Mouse (Mus musculus): ENCODE measurements around the gene Dag1. TPM values are rescaled to one million over a fixed set of nuclear protein-coding genes. Genes with fewer than 3 reads are reported as not detected.

Gene Dag1
- polyA plus RNA-seq, 1 experiment: 58.1 TPM

DNA sequence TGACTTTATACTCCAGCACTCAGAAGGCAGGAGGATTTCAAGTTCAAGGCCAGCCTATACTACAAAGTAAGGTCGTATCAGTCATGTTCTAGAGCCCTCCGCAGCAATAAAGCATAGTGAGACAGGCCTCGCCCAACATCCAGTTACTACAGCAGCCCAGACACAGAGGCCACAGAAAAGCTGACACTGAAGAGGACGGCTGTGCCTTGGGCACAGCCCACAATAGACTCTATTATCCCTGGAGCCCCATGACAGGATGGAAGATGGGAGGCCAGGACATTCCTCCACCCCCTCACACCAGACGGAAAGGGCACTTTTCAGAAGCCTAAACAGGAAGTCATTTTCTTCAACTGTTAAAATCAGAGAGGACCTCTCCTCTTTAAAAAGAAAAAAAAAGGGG is 14.8 kb downstream of the Dag1 start:
- TF ChIP-seq POLR2A (IDR thresholded peaks at IDR 0.05; ENCODE audit: borderline replicate concordance, extremely low read depth, insufficient read depth, insufficient read length, poor library complexity, severe bottlenecking) (no peak), CTCF (IDR thresholded peaks at IDR 0.05; ENCODE audit: borderline replicate concordance, extremely low read depth, insufficient read depth, insufficient read length) (no peak)
- DNase-seq (ENCODE audit: low read depth): no peak

- DNase-seq (ENCODE audit: low read depth): peak; percentile 33
- TF ChIP-seq CTCF (IDR thresholded peaks at IDR 0.05; ENCODE audit: borderline replicate concordance, extremely low read depth, insufficient read depth, insufficient read length): peak; percentile 35; the same call in 1 of the 2 replicates
- no peak for TF ChIP-seq POLR2A (IDR thresholded peaks at IDR 0.05; ENCODE audit: borderline replicate concordance, extremely low read depth, insufficient read depth, insufficient read length, poor library complexity, severe bottlenecking)
These were observed 18.8 kb downstream of the Dag1 start for GRCm38 (mm10) chr9:108244984-108245383.

DNA sequence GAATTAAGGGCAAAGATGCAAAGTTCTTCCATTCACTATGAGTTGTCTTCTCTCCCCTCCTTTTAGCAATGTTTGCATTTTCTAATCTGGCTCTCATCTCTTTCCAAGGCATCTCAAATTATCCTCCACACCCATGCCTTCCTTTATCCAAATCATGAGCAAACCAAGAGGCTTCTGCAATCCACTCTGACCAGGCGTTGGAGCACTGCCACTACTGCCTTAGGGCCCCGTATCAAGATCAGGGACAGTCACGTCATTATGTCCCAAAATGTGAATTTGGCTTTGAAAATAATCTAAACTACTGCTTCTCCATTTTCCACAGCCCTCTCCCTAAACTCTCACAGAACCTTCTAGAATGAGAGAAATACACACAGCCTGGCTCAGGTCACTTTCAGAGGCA is 19.2 kb downstream of the Dag1 start:
- no peak for DNase-seq (ENCODE audit: low read depth)
- no peak for TF ChIP-seq CTCF (IDR thresholded peaks at IDR 0.05; ENCODE audit: borderline replicate concordance, extremely low read depth, insufficient read depth, insufficient read length)
- TF ChIP-seq POLR2A (IDR thresholded peaks at IDR 0.05; ENCODE audit: borderline replicate concordance, extremely low read depth, insufficient read depth, insufficient read length, poor library complexity, severe bottlenecking): no peak

DNA sequence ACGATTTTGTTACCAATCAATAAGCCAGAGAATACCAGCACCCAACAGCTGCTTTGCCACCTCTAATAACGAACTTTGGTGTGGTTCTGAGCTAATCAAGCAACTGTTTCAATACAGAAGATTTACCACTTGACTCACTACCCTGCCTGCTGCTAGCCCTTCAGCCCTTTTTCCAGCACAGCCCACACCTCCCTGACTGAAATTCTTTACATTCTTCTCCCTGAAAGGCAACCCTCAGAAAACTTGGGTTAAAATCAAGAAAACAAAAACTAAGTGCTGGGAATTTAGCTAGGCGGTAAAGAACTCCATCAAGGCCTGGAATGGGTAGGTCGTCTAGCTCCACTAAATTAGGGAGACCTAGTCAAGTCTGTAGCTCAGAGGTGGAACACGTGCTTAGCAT is 23.8 kb downstream of the Dag1 start:
- DNase-seq (ENCODE audit: low read depth): no peak
- TF ChIP-seq CTCF (IDR thresholded peaks at IDR 0.05; ENCODE audit: borderline replicate concordance, extremely low read depth, insufficient read depth, insufficient read length) (no peak), POLR2A (IDR thresholded peaks at IDR 0.05; ENCODE audit: borderline replicate concordance, extremely low read depth, insufficient read depth, insufficient read length, poor library complexity, severe bottlenecking) (no peak)

DNA sequence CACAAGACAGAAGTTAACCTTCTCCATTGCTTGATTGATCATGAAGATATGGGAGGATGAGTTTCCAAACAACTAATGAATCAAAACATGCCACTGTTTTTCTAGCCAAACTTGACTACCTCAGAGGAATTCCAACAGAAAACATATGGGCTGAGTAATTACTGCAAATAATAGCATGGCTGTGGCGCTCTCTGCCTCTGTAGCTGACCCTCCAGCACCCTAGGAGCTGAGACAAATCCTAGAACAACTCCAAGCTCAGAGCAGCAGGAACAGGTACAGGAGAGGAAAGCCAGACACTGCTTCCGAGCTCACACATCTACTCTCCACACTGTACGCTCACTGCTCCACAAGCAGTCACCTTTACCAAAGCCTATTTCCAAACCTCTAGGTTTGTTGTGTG is 24.9 kb downstream of the Dag1 start:
- no peak for DNase-seq (ENCODE audit: low read depth)
- no peak for TF ChIP-seq POLR2A (IDR thresholded peaks at IDR 0.05; ENCODE audit: borderline replicate concordance, extremely low read depth, insufficient read depth, insufficient read length, poor library complexity, severe bottlenecking)
- no peak for TF ChIP-seq CTCF (IDR thresholded peaks at IDR 0.05; ENCODE audit: borderline replicate concordance, extremely low read depth, insufficient read depth, insufficient read length)

GRCm38 (mm10) chr9:108238402-108238801 is 25.4 kb downstream of the Dag1 start:
- no peak for DNase-seq (ENCODE audit: low read depth)
- TF ChIP-seq POLR2A (IDR thresholded peaks at IDR 0.05; ENCODE audit: borderline replicate concordance, extremely low read depth, insufficient read depth, insufficient read length, poor library complexity, severe bottlenecking): no peak
- no peak for TF ChIP-seq CTCF (IDR thresholded peaks at IDR 0.05; ENCODE audit: borderline replicate concordance, extremely low read depth, insufficient read depth, insufficient read length)

GRCm38 (mm10) chr9:108234682-108235081 is 29.1 kb downstream of the Dag1 start:
- DNase-seq (ENCODE audit: low read depth): no peak
- no peak for TF ChIP-seq CTCF (IDR thresholded peaks at IDR 0.05; ENCODE audit: borderline replicate concordance, extremely low read depth, insufficient read depth, insufficient read length)
- no peak for TF ChIP-seq POLR2A (IDR thresholded peaks at IDR 0.05; ENCODE audit: borderline replicate concordance, extremely low read depth, insufficient read depth, insufficient read length, poor library complexity, severe bottlenecking)

DNA sequence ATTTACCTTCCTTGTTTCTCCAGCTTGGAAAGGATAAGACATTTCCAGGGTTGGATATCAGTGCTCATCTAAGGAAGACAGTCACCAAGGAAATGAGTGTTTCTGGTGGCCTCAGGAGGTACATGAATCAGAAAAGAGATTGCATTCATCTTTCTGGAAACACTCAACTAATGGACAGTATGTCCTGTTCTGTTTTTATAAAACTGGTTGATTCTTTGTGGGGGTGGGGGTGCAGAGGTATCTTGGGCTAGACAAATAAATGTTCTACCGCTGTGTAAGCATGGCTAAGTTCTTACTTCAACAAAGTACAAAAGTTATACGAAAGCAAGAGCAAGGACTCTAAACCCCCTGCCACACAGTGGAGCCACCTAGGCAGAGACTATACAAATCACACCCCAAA is 30.9 kb downstream of the Dag1 start:
- DNase-seq (ENCODE audit: low read depth): no peak
- TF ChIP-seq CTCF (IDR thresholded peaks at IDR 0.05; ENCODE audit: borderline replicate concordance, extremely low read depth, insufficient read depth, insufficient read length): no peak
- TF ChIP-seq POLR2A (IDR thresholded peaks at IDR 0.05; ENCODE audit: borderline replicate concordance, extremely low read depth, insufficient read depth, insufficient read length, poor library complexity, severe bottlenecking): no peak

- TF ChIP-seq POLR2A (IDR thresholded peaks at IDR 0.05; ENCODE audit: borderline replicate concordance, extremely low read depth, insufficient read depth, insufficient read length, poor library complexity, severe bottlenecking): no peak
- no peak for TF ChIP-seq CTCF (IDR thresholded peaks at IDR 0.05; ENCODE audit: borderline replicate concordance, extremely low read depth, insufficient read depth, insufficient read length)
- no peak for DNase-seq (ENCODE audit: low read depth)
These were observed 35.7 kb downstream of the Dag1 start for GRCm38 (mm10) chr9:108227911-108228649.

- no peak for TF ChIP-seq CTCF (IDR thresholded peaks at IDR 0.05; ENCODE audit: borderline replicate concordance, extremely low read depth, insufficient read depth, insufficient read length)
- no peak for TF ChIP-seq POLR2A (IDR thresholded peaks at IDR 0.05; ENCODE audit: borderline replicate concordance, extremely low read depth, insufficient read depth, insufficient read length, poor library complexity, severe bottlenecking)
- no peak for DNase-seq (ENCODE audit: low read depth)
These were observed 38.6 kb downstream of the Dag1 start for GRCm38 (mm10) chr9:108225166-108225565.

DNA sequence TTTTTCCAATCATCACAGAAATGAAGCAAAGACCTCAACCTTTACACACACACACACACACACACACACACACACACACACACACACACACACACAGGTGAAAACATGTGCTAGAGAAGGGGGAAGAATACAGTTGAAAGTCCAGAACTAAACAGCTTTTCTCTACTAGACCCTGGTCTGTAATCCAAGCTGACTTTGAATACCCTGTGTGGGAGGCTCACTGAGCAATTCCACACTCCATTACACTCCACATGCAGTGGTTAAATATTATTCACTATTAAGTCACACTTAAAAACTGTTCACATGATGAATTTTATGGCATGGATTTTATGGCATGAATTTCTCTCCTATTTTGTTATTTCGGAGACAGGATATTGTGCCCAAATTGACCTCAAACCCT is 40.1 kb downstream of the Dag1 start:
- no peak for TF ChIP-seq POLR2A (IDR thresholded peaks at IDR 0.05; ENCODE audit: borderline replicate concordance, extremely low read depth, insufficient read depth, insufficient read length, poor library complexity, severe bottlenecking)
- TF ChIP-seq CTCF (IDR thresholded peaks at IDR 0.05; ENCODE audit: borderline replicate concordance, extremely low read depth, insufficient read depth, insufficient read length): no peak
- no peak for DNase-seq (ENCODE audit: low read depth)

GRCm38 (mm10) chr9:108221566-108221965 is 42.2 kb downstream of the Dag1 start:
- no peak for TF ChIP-seq CTCF (IDR thresholded peaks at IDR 0.05; ENCODE audit: borderline replicate concordance, extremely low read depth, insufficient read depth, insufficient read length)
- TF ChIP-seq POLR2A (IDR thresholded peaks at IDR 0.05; ENCODE audit: borderline replicate concordance, extremely low read depth, insufficient read depth, insufficient read length, poor library complexity, severe bottlenecking): no peak
- DNase-seq (ENCODE audit: low read depth): no peak

All from brain, embryonic 14.5 days (tissue).